Mouse (Mus musculus) CD4-positive naive resting alpha-beta T cell, adult 76 days (primary cell): ENCODE results near the gene Gje1. TPM values are rescaled to one million over a fixed set of nuclear protein-coding genes. Genes with fewer than 3 reads are reported as not detected.

Experiments used
- total RNA-seq: library from RNA; stranded (reverse); gene quantifications from one replicate; pipeline ENCODE4 v1.2.4, GENCODE M21; 2023

Gje1 gene
- total RNA-seq = not detected

GRCm38 (mm10) chr10:14718114-14718513 lies at the start of gene Gje1:
TSS of gene Gje1 (minus strand) at chr10:14718214.

GRCm38 (mm10) chr10:14705072-14706066 lies 12.6 kb downstream of the Gje1 start, which contains the start of the genes Vta1 and Nmbr:
TSS of gene Vta1 (minus strand) at chr10:14705560.
TSS of gene Nmbr (plus strand) at chr10:14705591.

Other genes starting within 250 kb of the Gje1 start
- gene Adgrg6, start 172.6 kb downstream of the Gje1 start, total RNA-seq = not detected
- 50.7 TPM for gene Vta1, start 12.7 kb downstream of the Gje1 start, total RNA-seq
- gene Nmbr, start 12.6 kb downstream of the Gje1 start, total RNA-seq = not detected